Mouse (Mus musculus) hindbrain, postnatal 0 days (tissue): Measurements from ENCODE around the gene Cldn5. TPM values are rescaled to one million over a fixed set of nuclear protein-coding genes. Genes with fewer than 3 reads are reported as not detected.
A peak's percentile ranks its signal among the peaks of the same experiment; 100 is the strongest.

Experiments
- ATAC-seq: fragments of 200-750 bp; cut with Nextera tagmentation; 2 replicates; pipeline ENCODE4 v1.8.0; 2017; ENCODE audit warnings: mild to moderate bottlenecking, moderate TSS enrichment, moderate library complexity
- DNase-seq: peaks from one replicate; pipeline ENCODE4 v3.0.0-alpha.2; 2015; ENCODE audit warnings: low spot score
- H3K27ac ChIP-seq: fragments of 300-500 bp; sonication (generic); 2 replicates; pipeline ENCODE4 v1.5.1; 2014; ENCODE audit warnings: mild to moderate bottlenecking
- H3K27me3 ChIP-seq: fragments of 300-500 bp; sonication (generic); 2 replicates; pipeline ENCODE4 v1.6.1; 2014; ENCODE audit warnings: low read length, mixed read lengths; ENCODE audit not compliant: insufficient read depth
- H3K36me3 ChIP-seq: fragments of 300-500 bp; sonication (generic); 2 replicates; pipeline ENCODE4 v1.6.1; 2014; ENCODE audit warnings: low read length, mixed read lengths; ENCODE audit not compliant: insufficient read depth
- H3K4me1 ChIP-seq: fragments of 300-500 bp; sonication (generic); 2 replicates; pipeline ENCODE4 v1.6.1; 2014; ENCODE audit warnings: antibody characterized with exemption, low read length, mixed read lengths; ENCODE audit not compliant: insufficient read depth
- H3K4me2 ChIP-seq: fragments of 300-500 bp; sonication (generic); 2 replicates; pipeline ENCODE4 v1.6.1; 2014; ENCODE audit warnings: low read depth, mild to moderate bottlenecking, low read length, moderate library complexity, mixed read lengths
- H3K4me3 ChIP-seq: fragments of 300-500 bp; sonication (generic); 2 replicates; pipeline ENCODE4 v1.5.1; 2014; ENCODE audit warnings: low read length
- H3K9ac ChIP-seq: fragments of 300-500 bp; sonication (generic); replicated peaks from 2 replicates; pipeline ENCODE4 v1.6.1; 2014; ENCODE audit warnings: mild to moderate bottlenecking, low read length, moderate library complexity, mixed read lengths
- H3K9me3 ChIP-seq: fragments of 300-500 bp; sonication (generic); 2 replicates; pipeline ENCODE4 v1.6.1; 2016; ENCODE audit warnings: low read length, mixed read lengths
- CTCF ChIP-seq: IDR thresholded peaks from 2 replicates; pipeline ENCODE4 v1.5.1; 2016; ENCODE audit warnings: antibody characterized with exemption, control low read depth, low read depth
- WGBS: fragments of 180-500 bp; shearing (Covaris S2); extraction: QIAGEN DNeasy Blood & Tissue Kit; methylation state at CpG from one replicate; pipeline ENCODE4 v1.1.7; 2014; 5-methylcytosine and 5-hydroxymethylcytosine counted together
- polyA plus RNA-seq: library from polyadenylated mRNA; unstranded; fragments of >200 nt; fragmentation: Nextera tagmentation; extraction: Ambion mirVana; gene quantifications from 2 replicates; pipeline ENCODE4 v1.2.1, GENCODE M21; 2015
- total RNA-seq: library from RNA; depleted of rRNA; stranded (reverse); fragments of >200 nt; gene quantifications from 2 replicates; pipeline ENCODE4 v1.2.3, GENCODE M21; 2014

Cldn5 gene
- total and polyA plus RNA-seq, 2 experiments from 2014 or later: 121 to 181 TPM

GRCm38 (mm10) chr16:18805746-18806145, 29.1 kb downstream of the Cldn5 start:
- H3K4me2 ChIP-seq: no peak overlapping the region
- H3K36me3 ChIP-seq: no peaks in the 10 kb centered on the region
- DNase-seq (peak; percentile 31), ATAC-seq (peak; percentile 68; the same call in 1 of the 2 replicates)
- H3K9ac ChIP-seq: no peak overlapping the region
- WGBS: 85% methylated on average over 2 of the region's 2 CpGs
- H3K4me1 ChIP-seq: no peaks in the 10 kb centered on the region
- no peak for TF ChIP-seq CTCF
- H3K9me3 ChIP-seq: no peaks in the 10 kb centered on the region
- no peak overlapping the region for H3K4me3 ChIP-seq
- H3K27me3 ChIP-seq: no peaks in the 10 kb centered on the region
- H3K27ac ChIP-seq: 0 out of 2 replicates have a peak overlapping the region, but pooled peaks have one; percentile 36

GRCm38 (mm10) chr16:18809001-18809400, 32.4 kb downstream of the Cldn5 start:
- Histone ChIP-seq H3K4me3 (no peak overlapping the region), H3K36me3 (no peaks in the 10 kb centered on the region), H3K27ac (no peak overlapping the region), H3K27me3 (no peaks in the 10 kb centered on the region), H3K9me3 (no peaks in the 10 kb centered on the region), H3K9ac (no peak overlapping the region), H3K4me2 (no peak overlapping the region), H3K4me1 (peaks cover 7% of the 10 kb centered on the region; the same call in 1 of the 2 replicates)
- DNase-seq (no peak), ATAC-seq (no peak)
- WGBS: 96% methylated on average over 5 of the region's 5 CpGs
- no peak for TF ChIP-seq CTCF

- H3K4me3 ChIP-seq: peak overlapping the region; percentile 95
- no peaks in the 10 kb centered on the region for H3K9me3 ChIP-seq
- H3K4me2 ChIP-seq: peak overlapping the region; percentile 78
- peak overlapping the region; percentile 83; the same call in 1 of the 2 replicates for H3K9ac ChIP-seq
- H3K27ac ChIP-seq: no peak overlapping the region
- no peaks in the 10 kb centered on the region for H3K27me3 ChIP-seq
- TF ChIP-seq CTCF: no peak
- H3K36me3 ChIP-seq: peaks cover 11% of the 10 kb centered on the region; the same call in 1 of the 2 replicates
- peak; percentile 8 for ATAC-seq
- H3K4me1 ChIP-seq: peaks cover 7% of the 10 kb centered on the region; the same call in 1 of the 2 replicates
- WGBS: 8% methylated on average over 5 of the region's 5 CpGs
- DNase-seq: no peak
Measured at GRCm38 (mm10) chr16:18811032-18811431, 34.4 kb downstream of the Cldn5 start.

DNA sequence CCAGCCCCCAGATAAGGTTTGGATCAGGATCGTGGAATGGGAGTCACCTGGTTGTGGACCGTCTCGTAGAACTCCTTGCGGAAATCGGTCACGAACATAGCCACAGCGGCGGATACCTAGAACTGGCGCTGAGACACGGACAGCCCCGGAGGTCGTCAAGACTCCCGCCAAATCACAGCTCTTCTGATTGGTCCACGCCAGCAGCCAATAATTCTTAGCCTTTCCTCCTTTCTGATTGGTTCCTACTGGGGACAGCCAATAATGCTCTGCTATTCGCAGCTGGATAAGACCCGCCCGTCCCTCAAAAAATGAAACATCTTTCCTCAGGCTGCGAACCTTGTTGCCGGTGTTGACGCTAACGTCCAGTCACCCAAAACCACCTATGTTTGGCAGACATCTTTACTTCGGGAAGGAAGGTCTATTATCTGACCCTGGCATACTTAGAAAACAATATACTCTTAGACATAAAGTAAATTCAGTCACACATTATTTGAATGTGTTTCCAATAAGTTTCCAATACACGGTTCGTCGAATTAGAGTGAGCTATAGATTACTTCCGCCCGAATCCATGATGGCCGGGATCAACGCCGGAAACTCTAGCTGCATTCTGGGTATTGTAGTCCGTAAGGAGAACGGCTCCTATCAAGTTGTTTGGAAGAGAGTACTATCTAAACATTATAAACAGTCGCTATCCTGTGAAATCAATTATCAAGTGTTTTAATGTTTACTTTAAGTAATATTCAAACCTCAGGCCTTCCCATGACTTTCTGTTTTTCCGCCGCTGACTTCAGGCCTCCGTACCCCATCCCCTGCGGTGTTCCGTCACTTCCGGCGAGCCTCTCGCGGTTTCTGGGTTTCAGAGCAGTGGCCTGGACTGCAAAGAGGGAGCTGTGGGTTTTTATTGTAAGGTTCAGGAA, 35.1 kb downstream of the Cldn5 start, which contains the start of the genes Ufd1 and Cdc45:
Gene Ufd1, plus strand, starts transcription at position 312 of the 917 bp plus-strand sequence.
Gene Cdc45, minus strand, starts transcription at position 520 of the 917 bp plus-strand sequence.
- peaks cover 17% of the 10 kb centered on the region; the same call in 1 of the 2 replicates for H3K36me3 ChIP-seq
- H3K4me2 ChIP-seq: peak within 1 kb of the TSS; percentile 78
- peak within 1 kb of the TSS; percentile 83 for H3K9ac ChIP-seq
- DNase-seq: peak; percentile 95
- peak; percentile 95 for ATAC-seq
- H3K27me3 ChIP-seq: no peaks in the 10 kb centered on the region
- WGBS: under 1% methylated on average over 42 of the region's 42 CpGs
- H3K9me3 ChIP-seq: no peaks in the 10 kb centered on the region
- peaks cover 7% of the 10 kb centered on the region; the same call in 1 of the 2 replicates for H3K4me1 ChIP-seq
- H3K27ac ChIP-seq: peak within 1 kb of the TSS; percentile 81
- peak within 1 kb of the TSS; percentile 95 for H3K4me3 ChIP-seq
- no peak for TF ChIP-seq CTCF

- Histone ChIP-seq H3K4me3 (peak overlapping the region; percentile 95), H3K36me3 (peaks cover 24% of the 10 kb centered on the region; the same call in 1 of the 2 replicates), H3K27ac (peak overlapping the region; percentile 81), H3K9ac (peak overlapping the region; percentile 83), H3K4me1 (peaks cover 7% of the 10 kb centered on the region; the same call in 1 of the 2 replicates), H3K9me3 (no peaks in the 10 kb centered on the region), H3K27me3 (no peaks in the 10 kb centered on the region), H3K4me2 (peak overlapping the region; percentile 78)
- DNase-seq (no peak), ATAC-seq (no peak; the same call in 1 of the 2 replicates)
- TF ChIP-seq CTCF: no peak
- WGBS: 2% methylated on average over 31 of the region's 31 CpGs
Measured at GRCm38 (mm10) chr16:18812385-18812910, 35.8 kb downstream of the Cldn5 start.

GRCm38 (mm10) chr16:18822356-18822755, 45.7 kb downstream of the Cldn5 start:
- peaks cover 86% of the 10 kb centered on the region for H3K36me3 ChIP-seq
- no peaks in the 10 kb centered on the region for H3K9me3 ChIP-seq
- H3K4me3 ChIP-seq: no peak overlapping the region
- H3K27ac ChIP-seq: no peak overlapping the region
- DNase-seq: no peak
- no peak for TF ChIP-seq CTCF
- WGBS: 75% methylated on average over 1 of the region's 1 CpGs
- H3K4me2 ChIP-seq: no peak overlapping the region
- no peak for ATAC-seq
- no peaks in the 10 kb centered on the region for H3K4me1 ChIP-seq
- H3K27me3 ChIP-seq: no peaks in the 10 kb centered on the region
- no peak overlapping the region for H3K9ac ChIP-seq
